In genomic region chr7:120934716-120935115, GRCm38 (mm10) we compare ENCODE assay signal across 9 mouse cellular contexts. TPM values are rescaled to one million over a fixed set of nuclear protein-coding genes. Genes with fewer than 3 reads are reported as not detected.
DNase-seq lines count a peak whose midpoint lies in the region; ATAC-seq and TF ChIP-seq lines count a peak whose summit lies in the region.
"Had no signal": no experiment of that assay in that cellular context is flagged by ENCODE, and none has a peak within 500 bp of the region (broad histone marks: within the 10 kb centered on the region; RNA-seq: fewer than 3 reads in every experiment).

No protein-coding gene starts in this region.

- no peaks in the 10 kb centered on the region for H3K79me2 ChIP-seq in heart, adult 2 months (replicated peaks; ENCODE audit: control insufficient read depth, insufficient read depth, low read length)
- no peaks in the 10 kb centered on the region for H3K79me2 ChIP-seq in CH12.LX (replicated peaks; ENCODE audit: control insufficient read depth, extremely low read depth, insufficient read depth, poor library complexity, severe bottlenecking)

- H3K27ac ChIP-seq in heart, adult 2 months = no peak overlapping the region
- H3K27ac ChIP-seq in heart, embryonic 12.5 days (ENCODE audit: poor library complexity, severe bottlenecking) = no peak overlapping the region
- no peak overlapping the region for H3K27ac ChIP-seq in CH12.LX (ENCODE audit: insufficient read depth, low read depth)
- no peak overlapping the region for H3K27ac ChIP-seq in thymus, adult 2 months (ENCODE audit: control insufficient read depth, insufficient read depth, low read length)

- TF ChIP-seq CTCF in heart, adult 2 months (IDR thresholded peaks at IDR 0.05) = peak; percentile 93
- peak; percentile 19 to 78; a peak in 3 of 4 replicates for TF ChIP-seq CTCF in CH12.LX (conservative IDR thresholded peaks at IDR 0.05 in 1 of 2, IDR thresholded peaks at IDR 0.05 in 1 of 2; ENCODE audit: low read depth in 2 of 2, low read length in 2 of 2)
- peak; percentile 48; the same call in 1 of the 2 replicates for TF ChIP-seq CTCF in thymus, adult 2 months (IDR thresholded peaks at IDR 0.05; ENCODE audit: borderline replicate concordance, control insufficient read depth, extremely low read depth, insufficient read depth, low read length, poor library complexity)

- no peak for ATAC-seq in heart, embryonic 12.5 days (ENCODE audit: insufficient number of reproducible peaks, low FRiP score)
- peak; percentile 93 for ATAC-seq in megakaryocyte, adult 5-6 weeks (ENCODE audit: poor library complexity, severe bottlenecking)

- H3K36me3 ChIP-seq in heart, adult 2 months (ENCODE audit: control insufficient read depth, insufficient read depth, low read length) = no peaks in the 10 kb centered on the region
- peaks cover 90% of the 10 kb centered on the region for H3K36me3 ChIP-seq in heart, embryonic 12.5 days
- peaks cover 76 to 100% of the 10 kb centered on the region in 2 experiments for H3K36me3 ChIP-seq in CH12.LX (replicated peaks in 1 of 2; ENCODE audit: control insufficient read depth in 1 of 2, insufficient read depth in 1 of 2, low read length in 1 of 2)
- peaks cover 13% of the 10 kb centered on the region; the same call in 1 of the 2 replicates for H3K36me3 ChIP-seq in thymus, adult 2 months (ENCODE audit: control insufficient read depth, insufficient read depth, low read length)

- intact Hi-C loops in heart, adult 2 months (cut with DNase I) = loop anchor here (1.0 to 5.0 kb wide), 5 partner anchors 68 to 628 kb away; no protein-coding TSS in a partner anchor

- DNase-seq in heart, adult 2 months = peak; percentile 55 to 60
- peak; percentile 52 for DNase-seq in CH12.LX (ENCODE audit: extremely low read depth)
- peak; percentile 87 for DNase-seq in brain, adult 2 months (ENCODE audit: low read depth, low spot score)
- peak; percentile 20 for DNase-seq in gastrocnemius, postnatal 25 days
- peak; percentile 57 to 69 for DNase-seq in kidney, postnatal 4 days
- peak; percentile 62 for DNase-seq in thymus, adult 2 months

- dilution Hi-C loops in CH12.LX (cut with MboI; ENCODE audit: extremely low pct_ligation_motif_present, extremely low pct_unique_long_range_greater_than_20kb, low sequenced_read_pairs) = no loop called here

- peak; percentile 76; the same call in 1 of the 2 replicates for TF ChIP-seq EP300 in heart, adult 2 months (IDR thresholded peaks at IDR 0.05; ENCODE audit: insufficient read depth, low read depth, low read length)
- TF ChIP-seq EP300 in CH12.LX (IDR thresholded peaks at IDR 0.05; ENCODE audit: low read length) = no peak

- H3K4me2 ChIP-seq in heart, embryonic 12.5 days = no peak overlapping the region
- H3K4me2 ChIP-seq in CH12.LX (ENCODE audit: insufficient read depth, low read depth, poor library complexity, severe bottlenecking) = no peak overlapping the region

- H3K4me3 ChIP-seq in heart, adult 2 months = no peak overlapping the region
- no peak overlapping the region for H3K4me3 ChIP-seq in heart, embryonic 12.5 days
- H3K4me3 ChIP-seq in CH12.LX (replicated peaks in 1 of 3; ENCODE audit: low read depth in 2 of 3, low read length in 2 of 3, poor library complexity in 1 of 3) = no peak overlapping the region
- H3K4me3 ChIP-seq in thymus, adult 2 months (ENCODE audit: control insufficient read depth, insufficient read depth, low read length) = no peak overlapping the region
- H3K4me3 ChIP-seq: erythroblast, embryonic 14.5 days had no signal

- no peak for TF ChIP-seq POLR2A in heart, adult 2 months (IDR thresholded peaks at IDR 0.05; ENCODE audit: insufficient read depth, low read depth, low read length)
- TF ChIP-seq POLR2A in CH12.LX (IDR thresholded peaks at IDR 0.05; ENCODE audit: low read depth, low read length) = no peak
- no peak for TF ChIP-seq POLR2A in thymus, adult 2 months (IDR thresholded peaks at IDR 0.05; ENCODE audit: control insufficient read depth, extremely low read depth, insufficient read depth, low read length, poor library complexity)

- peaks cover 1% of the 10 kb centered on the region; the same call in 1 of the 2 replicates for H3K4me1 ChIP-seq in heart, adult 2 months (ENCODE audit: control insufficient read depth, insufficient read depth, low read length)
- 0 out of 2 replicates have a peak, but pooled peaks cover 2% of the 10 kb centered on the region for H3K4me1 ChIP-seq in heart, embryonic 12.5 days (replicated peaks)
- no peaks in the 10 kb centered on the region for H3K4me1 ChIP-seq in CH12.LX (ENCODE audit: control insufficient read depth in 1 of 2, insufficient read depth in 2 of 2)
- no peaks in the 10 kb centered on the region for H3K4me1 ChIP-seq in thymus, adult 2 months (replicated peaks; ENCODE audit: control insufficient read depth, insufficient read depth, low read length)

- H3K27me3 ChIP-seq in heart, adult 2 months (ENCODE audit: control insufficient read depth, insufficient read depth, low read length) = no peaks in the 10 kb centered on the region
- H3K27me3 ChIP-seq in heart, embryonic 12.5 days (replicated peaks) = no peaks in the 10 kb centered on the region
- no peaks in the 10 kb centered on the region for H3K27me3 ChIP-seq in CH12.LX (replicated peaks)
- H3K27me3 ChIP-seq in thymus, adult 2 months (ENCODE audit: control insufficient read depth, insufficient read depth, low read length) = no peaks in the 10 kb centered on the region

- TF ChIP-seq RAD21 in CH12.LX (IDR thresholded peaks at IDR 0.05; ENCODE audit: low read depth, low read length) = peak; percentile 70

- in situ Hi-C loops in CH12.LX (cut with MboI; ENCODE audit: low pct_ligation_motif_present, low pct_unique_long_range_greater_than_20kb, low sequenced_read_pairs) = loop anchor here (10.0 kb wide), 1 partner anchor 180 kb away; no protein-coding TSS in a partner anchor

- H3K9me3 ChIP-seq in heart, embryonic 12.5 days (replicated peaks) = no peaks in the 10 kb centered on the region
- no peaks in the 10 kb centered on the region for H3K9me3 ChIP-seq in CH12.LX (replicated peaks; ENCODE audit: low read length)

- 19% methylated on average over 5 of the region's 5 CpGs for WGBS in heart, adult 2 months
- WGBS in heart, embryonic 12.5 days = 39% methylated on average over 5 of the region's 5 CpGs
- WGBS in thymus, adult 2 months = 66% methylated on average over 5 of the region's 5 CpGs

- H3K9ac ChIP-seq in heart, adult 2 months (ENCODE audit: low read depth, low read length) = no peak overlapping the region
- H3K9ac ChIP-seq in heart, embryonic 12.5 days = no peak overlapping the region
- H3K9ac ChIP-seq in CH12.LX (ENCODE audit: insufficient read depth, low read depth) = no peak overlapping the region

TF ChIP-seq in CH12.LX, 34 proteins besides CTCF, POLR2A, EP300 and RAD21:
- TF ChIP-seq NELFE (IDR thresholded peaks at IDR 0.05; ENCODE audit: low read depth, low read length) = 0 out of 2 replicates have a peak, but pooled peaks have one; percentile 13
- TF ChIP-seq IRF4 (IDR thresholded peaks at IDR 0.05; ENCODE audit: low read depth, low read length) = no peak
- peak; percentile 71 for TF ChIP-seq SMC3 (IDR thresholded peaks at IDR 0.05; ENCODE audit: low read depth, low read length)

RNA-seq across cellular contexts. Expression of gene Polr3e, which starts 17.2 kb away (rescaled TPM):
- total RNA-seq in heart, adult 2 months (2021) = 1 to 10 TPM; 8.0 to 8.3 TPM
- polyA plus RNA-seq in heart, adult 2 months (2012; rRNA removed) = 6.1 and 8.5 TPM in 2 replicates
- polyA plus RNA-seq in heart, embryonic 12.5 days (2016; fragmentation: Nextera tagmentation; extraction: Ambion mirVana) = 24.4 and 25.9 TPM in 2 replicates
- total RNA-seq in CH12.LX (2012; rRNA removed) (33.6 and 33.7 TPM in 2 replicates), CH12.LX (2014; rRNA removed) (22.3 and 25.3 TPM in 2 replicates)
- 38.1 and 38.2 TPM in 2 replicates for polyA plus RNA-seq in CH12.LX (2012; ENCODE audit: insufficient read length, low read depth)
- 10 to 100 TPM in 1 of 2 experiments, 1 to 10 TPM in 1; 9.0 to 11.0 TPM for total RNA-seq in gastrocnemius, postnatal 25 days (2021)
- total RNA-seq in megakaryocyte, adult 5-6 weeks (2015) = 4.6 and 5.3 TPM in 2 replicates
- total RNA-seq in megakaryocyte, adult 5-6 weeks (2017) = 9.8 and 11.6 TPM in 2 replicates
- 18.6 and 22.0 TPM in 2 replicates for polyA plus RNA-seq in thymus, adult 2 months (2012; rRNA removed)

RNA-seq across cellular contexts. Expression of gene Cdr2, which starts 47.4 kb away (rescaled TPM):
- 10 to 100 TPM in 1 of 2 experiments, 1 to 10 TPM in 1; 8.8 to 34.9 TPM for total RNA-seq in heart, adult 2 months (2021)
- 11.0 TPM in 2 replicates for polyA plus RNA-seq in heart, adult 2 months (2012; rRNA removed)
- 16.1 and 17.8 TPM in 2 replicates for polyA plus RNA-seq in heart, embryonic 12.5 days (2016; fragmentation: Nextera tagmentation; extraction: Ambion mirVana)
- total RNA-seq in CH12.LX (2012; rRNA removed) (5.7 and 10.5 TPM in 2 replicates), CH12.LX (2014; rRNA removed) (9.5 and 10.4 TPM in 2 replicates)
- polyA plus RNA-seq in CH12.LX (2012; ENCODE audit: insufficient read length, low read depth) = 8.7 and 9.5 TPM in 2 replicates
- total RNA-seq in gastrocnemius, postnatal 25 days (2021) = 1 to 10 TPM; 4.4 to 5.0 TPM
- 2.5 and 3.9 TPM in 2 replicates for total RNA-seq in megakaryocyte, adult 5-6 weeks (2015)
- 4.3 and 6.8 TPM in 2 replicates for total RNA-seq in megakaryocyte, adult 5-6 weeks (2017)
- polyA plus RNA-seq in thymus, adult 2 months (2012; rRNA removed) = 6.0 TPM in 2 replicates

RNA-seq across cellular contexts. Expression of gene Mfsd13b, which starts 47.6 kb away (rescaled TPM):
- not detected for total RNA-seq in heart, adult 2 months (2021)
- 0.47 TPM in 1 of 2 replicates, not detected in the other for polyA plus RNA-seq in heart, adult 2 months (2012; rRNA removed)
- 0.43 and 0.45 TPM in 2 replicates for polyA plus RNA-seq in heart, embryonic 12.5 days (2016; fragmentation: Nextera tagmentation; extraction: Ambion mirVana)
- total RNA-seq in CH12.LX (2012; rRNA removed) = 0.63 TPM in 1 of 2 replicates, not detected in the other
- not detected in 2 replicates for total RNA-seq in CH12.LX (2014; rRNA removed)
- polyA plus RNA-seq in CH12.LX (2012; ENCODE audit: insufficient read length, low read depth) = not detected in 2 replicates
- not detected for total RNA-seq in gastrocnemius, postnatal 25 days (2021)
- not detected in 2 replicates for total RNA-seq in megakaryocyte, adult 5-6 weeks (2015)
- total RNA-seq in megakaryocyte, adult 5-6 weeks (2017) = 3.1 TPM in 1 of 2 replicates, not detected in the other
- 0.13 and 0.16 TPM in 2 replicates for polyA plus RNA-seq in thymus, adult 2 months (2012; rRNA removed)
- polyA plus RNA-seq: erythroblast, embryonic 14.5 days had no signal

Comparison
In these comparisons a context has a peak if more than half of its experiments do, and no peak if none do; other contexts are left out.
1. DNase-seq: peak in every context shown above with its lines; median percentile 87 in brain, adult 2 months; 63 in kidney, postnatal 4 days; 62 in thymus, adult 2 months; 58 in heart, adult 2 months; 52 in CH12.LX; 20 in gastrocnemius, postnatal 25 days.